Mouse (Mus musculus) heart, embryonic 10.5 days (tissue): ENCODE measurements around the gene Qser1. TPM values are rescaled to one million over a fixed set of nuclear protein-coding genes. Genes with fewer than 3 reads are reported as not detected.

Source experiments
- DNase-seq: peaks from one replicate; pipeline ENCODE4 v3.0.0-alpha.2; 2017; ENCODE audit warnings: low spot score
- H3K27ac ChIP-seq: fragments of 300-500 bp; sonication (generic); 2 replicates; pipeline ENCODE4 v1.5.1; 2016; ENCODE audit warnings: mild to moderate bottlenecking
- H3K27me3 ChIP-seq: fragments of 300-500 bp; sonication (generic); 2 replicates; pipeline ENCODE4 v1.6.1; 2016; ENCODE audit warnings: mild to moderate bottlenecking; ENCODE audit not compliant: poor library complexity, insufficient read depth, severe bottlenecking
- H3K36me3 ChIP-seq: fragments of 300-500 bp; sonication (generic); 2 replicates; pipeline ENCODE4 v1.6.1; 2016; ENCODE audit warnings: mild to moderate bottlenecking, moderate library complexity
- H3K4me1 ChIP-seq: fragments of 300-500 bp; sonication (generic); 2 replicates; pipeline ENCODE4 v1.6.1; 2016; ENCODE audit warnings: mild to moderate bottlenecking
- H3K4me3 ChIP-seq: fragments of 300-500 bp; sonication (generic); 2 replicates; pipeline ENCODE4 v1.5.1; 2016; ENCODE audit warnings: mild to moderate bottlenecking, moderate library complexity
- H3K9me3 ChIP-seq: fragments of 300-500 bp; sonication (generic); 2 replicates; pipeline ENCODE4 v1.6.1; 2016; ENCODE audit warnings: mild to moderate bottlenecking, moderate library complexity
- WGBS: fragments of 180-500 bp; shearing (Covaris S2); methylation state at CpG from one replicate; pipeline ENCODE4 v1.1.7; 2016; 5-methylcytosine and 5-hydroxymethylcytosine counted together
- polyA plus RNA-seq: library from polyadenylated mRNA; unstranded; fragments of >200 nt; fragmentation: Nextera tagmentation; extraction: Ambion mirVana; gene quantifications from 2 replicates; pipeline ENCODE4 v1.2.1, GENCODE M21; 2016

Qser1 gene
- polyA plus RNA-seq, 1 experiment from 2014 or later: 8.3 TPM

- no peak for DNase-seq
- 4% methylated on average over 42 of the region's 46 CpGs for WGBS
Measured at GRCm38 (mm10) chr2:104741896-104742740, 74.4 kb downstream of the Qser1 start.

GRCm38 (mm10) chr2:104741015-104741758 lies 75.4 kb downstream of the Qser1 start:
- 40% methylated on average over 7 of the region's 7 CpGs for WGBS
- no peaks in the 10 kb centered on the region for H3K36me3 ChIP-seq
- H3K4me3 ChIP-seq: no peak overlapping the region
- no peaks in the 10 kb centered on the region for H3K9me3 ChIP-seq
- DNase-seq: no peak
- H3K27me3 ChIP-seq: peaks cover 33% of the 10 kb centered on the region
- H3K4me1 ChIP-seq: peaks cover 10% of the 10 kb centered on the region
- H3K27ac ChIP-seq: no peak overlapping the region

More at GRCm38 (mm10) chr2:104741896-104742740, 74.4 kb downstream of the Qser1 start:
- no peaks in the 10 kb centered on the region for H3K9me3 ChIP-seq
- peak overlapping the region; percentile 86 for H3K4me3 ChIP-seq
- peaks cover 10% of the 10 kb centered on the region for H3K4me1 ChIP-seq
- H3K36me3 ChIP-seq: no peaks in the 10 kb centered on the region
- peak overlapping the region; percentile 93 for H3K27ac ChIP-seq
- H3K27me3 ChIP-seq: peaks cover 33% of the 10 kb centered on the region

DNA sequence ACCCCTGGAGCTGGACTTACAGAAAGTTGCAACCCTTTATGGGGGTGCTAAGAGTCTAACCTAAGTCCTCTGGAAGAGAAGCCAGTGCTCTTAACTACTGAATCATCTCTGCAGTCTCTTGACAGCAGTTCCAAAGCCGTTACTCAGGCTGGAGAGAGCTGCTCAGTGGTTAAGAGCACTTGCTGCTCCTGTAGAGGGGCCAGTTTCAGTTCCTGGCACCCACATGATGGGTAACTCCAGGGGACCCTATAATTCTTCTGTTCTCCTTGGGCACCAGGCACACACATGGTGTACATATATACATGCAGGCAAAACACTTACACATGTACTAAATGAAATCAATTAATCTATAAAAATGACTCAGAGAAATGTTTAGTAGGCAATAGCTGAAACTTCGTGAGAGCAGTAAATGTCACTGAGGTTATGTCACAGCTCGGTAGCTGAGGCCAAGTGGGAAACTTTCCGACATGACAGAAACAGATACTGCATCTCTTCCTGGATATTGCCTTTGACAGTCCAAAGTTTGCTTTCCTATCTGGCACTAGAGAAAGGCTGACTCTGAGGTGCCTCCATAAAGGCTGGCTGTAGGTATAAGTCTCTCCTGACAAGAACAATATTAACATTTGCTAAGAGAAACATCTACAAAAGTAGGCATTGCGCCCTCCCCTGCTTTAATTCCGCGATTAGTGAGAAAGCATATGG lies 76.2 kb downstream of the Qser1 start:
- 57% methylated on average over 7 of the region's 7 CpGs for WGBS
- peaks cover 10% of the 10 kb centered on the region for H3K4me1 ChIP-seq
- H3K36me3 ChIP-seq: no peaks in the 10 kb centered on the region
- no peaks in the 10 kb centered on the region for H3K9me3 ChIP-seq
- H3K4me3 ChIP-seq: no peak overlapping the region
- H3K27me3 ChIP-seq: peaks cover 33% of the 10 kb centered on the region
- DNase-seq: no peak
- no peak overlapping the region for H3K27ac ChIP-seq

DNA sequence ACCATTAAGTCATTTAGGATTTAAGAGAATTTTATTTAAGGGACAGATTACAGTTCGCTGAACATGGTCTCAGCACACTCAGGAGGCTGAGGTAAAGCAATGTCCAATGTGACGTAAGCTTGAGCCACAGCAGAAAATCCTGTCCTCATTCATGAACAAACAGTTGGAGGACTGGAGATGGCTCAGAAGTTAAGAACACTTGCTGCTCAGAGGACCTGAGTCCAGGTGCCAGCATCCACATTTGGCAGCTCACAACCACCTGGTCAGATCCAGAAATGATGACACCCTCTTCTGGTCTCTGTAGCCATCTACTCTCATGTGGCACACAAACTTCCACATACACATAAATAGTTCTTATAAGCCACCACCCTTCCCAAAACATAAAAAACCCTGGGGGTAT lies 76.9 kb downstream of the Qser1 start:
- Histone ChIP-seq H3K27me3 (peaks cover 33% of the 10 kb centered on the region), H3K4me1 (peaks cover 10% of the 10 kb centered on the region), H3K36me3 (no peaks in the 10 kb centered on the region), H3K4me3 (no peak overlapping the region), H3K27ac (no peak overlapping the region), H3K9me3 (no peaks in the 10 kb centered on the region)
- no peak for DNase-seq
- 90% methylated on average over 2 of the region's 2 CpGs for WGBS

DNA sequence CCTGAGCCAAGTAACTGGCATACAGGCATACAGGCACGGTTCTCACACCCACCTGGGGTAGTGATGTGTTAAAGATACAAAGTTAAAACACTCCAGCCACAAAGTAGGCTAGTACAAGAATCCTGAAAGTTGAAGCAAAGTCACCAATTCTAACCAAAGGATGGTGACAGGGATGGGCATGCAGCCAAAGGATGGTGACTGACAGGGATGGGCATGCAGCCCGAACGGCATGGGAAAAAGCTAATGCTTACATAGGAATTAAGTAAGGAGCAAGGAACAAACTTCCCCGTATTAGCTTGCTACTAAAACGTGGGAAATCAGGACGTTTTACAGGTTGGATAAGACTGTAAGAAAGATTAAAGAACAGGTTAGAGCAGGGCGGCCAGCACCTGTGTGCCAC lies 80.3 kb downstream of the Qser1 start:
- Histone ChIP-seq H3K27ac (no peak overlapping the region), H3K27me3 (peaks cover 12% of the 10 kb centered on the region), H3K4me1 (no peaks in the 10 kb centered on the region; the same call in 1 of the 2 replicates), H3K36me3 (no peaks in the 10 kb centered on the region), H3K9me3 (no peaks in the 10 kb centered on the region), H3K4me3 (no peak overlapping the region)
- no peak for DNase-seq
- 73% methylated on average over 7 of the region's 7 CpGs for WGBS

DNA sequence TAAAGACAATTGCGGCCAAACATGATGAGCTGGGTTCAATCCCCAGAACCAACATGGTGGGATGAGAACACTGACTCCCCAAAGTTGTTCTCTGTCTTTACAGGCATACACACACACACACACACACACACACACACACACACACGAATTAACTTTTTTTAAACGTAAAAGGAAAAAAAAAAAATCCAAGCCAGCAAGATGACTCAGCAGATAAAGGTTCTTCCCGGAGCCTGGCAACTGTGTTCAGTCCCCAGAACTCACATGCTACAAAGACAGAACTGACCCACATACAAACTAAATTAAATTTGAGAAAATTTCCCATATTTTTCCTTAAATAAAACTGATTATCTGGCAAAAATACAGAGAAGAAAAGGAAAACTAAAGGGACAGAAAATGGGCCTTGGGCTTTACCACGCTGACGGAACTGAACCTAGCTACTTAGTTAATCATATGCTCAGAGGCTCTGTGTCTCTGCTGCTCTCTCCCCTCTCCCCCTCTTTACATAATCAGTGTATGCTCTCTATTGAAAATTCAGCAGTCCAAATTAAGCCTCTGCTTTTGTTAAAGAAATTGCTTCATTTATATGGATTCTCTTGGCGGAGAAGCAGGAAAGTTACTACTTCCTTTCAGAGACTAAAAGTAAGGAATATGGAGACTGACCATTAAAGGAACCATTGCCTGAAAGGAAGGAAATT lies 83.9 kb downstream of the Qser1 start:
- Histone ChIP-seq H3K4me1 (no peaks in the 10 kb centered on the region), H3K27me3 (no peaks in the 10 kb centered on the region), H3K36me3 (no peaks in the 10 kb centered on the region), H3K27ac (no peak overlapping the region), H3K4me3 (no peak overlapping the region), H3K9me3 (no peaks in the 10 kb centered on the region)
- 75% methylated on average over 7 of the region's 7 CpGs for WGBS
- DNase-seq: no peak

DNA sequence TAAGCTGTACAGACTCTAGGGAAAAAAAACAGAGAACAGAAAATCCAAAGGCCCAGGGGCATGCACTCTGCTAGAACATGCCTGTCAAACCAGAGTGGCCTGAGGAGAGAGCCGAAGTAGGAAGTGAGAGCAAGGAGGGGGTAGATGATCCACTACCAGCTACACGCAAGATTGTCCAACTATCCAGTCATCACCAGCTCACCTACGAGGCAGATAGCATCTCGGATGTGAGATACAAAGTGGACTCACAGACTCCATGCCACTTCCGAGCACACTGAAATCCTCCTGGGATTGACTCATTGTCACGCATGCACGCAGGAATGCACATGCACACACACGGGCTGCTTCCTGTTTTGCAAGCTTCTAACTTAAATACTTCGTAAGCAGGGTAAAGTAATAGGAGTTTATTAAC lies 84.5 kb downstream of the Qser1 start:
- WGBS: 80% methylated on average over 9 of the region's 9 CpGs
- no peak for DNase-seq

DNA sequence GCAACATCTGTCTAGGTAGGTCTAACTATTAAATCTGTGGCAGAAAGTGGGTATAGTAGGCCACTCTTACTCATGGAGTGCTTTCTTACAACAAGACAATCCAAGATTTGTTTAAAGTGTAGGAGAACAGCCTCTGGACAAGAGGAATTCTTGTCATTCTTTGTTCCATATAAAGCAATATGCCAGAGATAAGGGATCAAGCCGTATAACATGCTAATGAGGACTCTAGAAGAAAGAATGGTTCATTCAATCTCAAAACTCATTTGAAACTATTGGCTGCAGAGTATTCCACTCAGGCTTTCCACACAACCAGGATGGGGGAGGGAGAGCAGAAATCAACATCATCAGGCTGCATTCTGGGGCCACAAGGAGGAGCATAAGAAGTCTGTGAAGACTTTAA lies 89.2 kb downstream of the Qser1 start:
- H3K27ac ChIP-seq: no peak overlapping the region
- no peak overlapping the region for H3K4me3 ChIP-seq
- WGBS: 69% methylated on average over 1 of the region's 1 CpGs
- H3K9me3 ChIP-seq: no peaks in the 10 kb centered on the region
- H3K27me3 ChIP-seq: no peaks in the 10 kb centered on the region
- H3K36me3 ChIP-seq: no peaks in the 10 kb centered on the region
- H3K4me1 ChIP-seq: no peaks in the 10 kb centered on the region
- DNase-seq: no peak

More for the DNA sequence above, 84.5 kb downstream of the Qser1 start:
- H3K4me3 ChIP-seq: no peak overlapping the region
- H3K27me3 ChIP-seq: no peaks in the 10 kb centered on the region
- H3K4me1 ChIP-seq: no peaks in the 10 kb centered on the region
- H3K27ac ChIP-seq: no peak overlapping the region
- no peaks in the 10 kb centered on the region for H3K36me3 ChIP-seq
- no peaks in the 10 kb centered on the region for H3K9me3 ChIP-seq

- H3K4me1 ChIP-seq: no peaks in the 10 kb centered on the region
- DNase-seq: no peak
- H3K36me3 ChIP-seq: no peaks in the 10 kb centered on the region
- H3K9me3 ChIP-seq: no peaks in the 10 kb centered on the region
- no peak overlapping the region for H3K27ac ChIP-seq
- no peaks in the 10 kb centered on the region for H3K27me3 ChIP-seq
- WGBS: 72% methylated on average over 3 of the region's 3 CpGs
- no peak overlapping the region for H3K4me3 ChIP-seq
Measured at GRCm38 (mm10) chr2:104722021-104722420, 94.5 kb downstream of the Qser1 start.

DNA sequence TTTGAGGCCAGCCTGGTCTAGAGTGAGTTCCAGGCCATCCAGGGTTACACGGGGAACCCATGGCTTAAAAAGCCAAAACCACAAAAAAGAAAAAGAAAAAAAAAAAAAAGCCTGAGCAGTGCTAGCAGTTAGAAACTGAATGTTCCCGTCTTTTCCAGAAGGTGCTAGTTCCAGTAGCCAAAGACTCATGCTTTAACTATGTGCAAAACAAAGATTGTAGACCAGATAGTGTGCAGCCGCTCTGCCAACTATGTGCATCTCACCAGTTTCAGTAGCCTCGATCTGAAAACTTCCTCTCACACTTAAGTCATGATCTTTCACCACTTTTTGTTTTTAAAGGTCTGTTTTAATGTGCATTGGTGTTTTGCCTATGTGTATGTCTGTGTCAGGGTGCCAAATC lies 98.7 kb downstream of the Qser1 start:
- DNase-seq: no peak
- H3K4me1 ChIP-seq: peaks cover 6% of the 10 kb centered on the region; the same call in 1 of the 2 replicates
- WGBS: 75% methylated on average over 4 of the region's 4 CpGs
- no peaks in the 10 kb centered on the region for H3K9me3 ChIP-seq
- no peaks in the 10 kb centered on the region for H3K36me3 ChIP-seq
- H3K27ac ChIP-seq: no peak overlapping the region
- H3K4me3 ChIP-seq: no peak overlapping the region
- peaks cover 8% of the 10 kb centered on the region for H3K27me3 ChIP-seq

- DNase-seq: no peak
- 88% methylated on average over 2 of the region's 2 CpGs for WGBS
- Histone ChIP-seq H3K36me3 (no peaks in the 10 kb centered on the region), H3K4me1 (peaks cover 6% of the 10 kb centered on the region; the same call in 1 of the 2 replicates), H3K4me3 (no peak overlapping the region), H3K27ac (no peak overlapping the region), H3K9me3 (no peaks in the 10 kb centered on the region), H3K27me3 (peaks cover 8% of the 10 kb centered on the region)
Measured at GRCm38 (mm10) chr2:104717231-104717735, 99.3 kb downstream of the Qser1 start.

DNA sequence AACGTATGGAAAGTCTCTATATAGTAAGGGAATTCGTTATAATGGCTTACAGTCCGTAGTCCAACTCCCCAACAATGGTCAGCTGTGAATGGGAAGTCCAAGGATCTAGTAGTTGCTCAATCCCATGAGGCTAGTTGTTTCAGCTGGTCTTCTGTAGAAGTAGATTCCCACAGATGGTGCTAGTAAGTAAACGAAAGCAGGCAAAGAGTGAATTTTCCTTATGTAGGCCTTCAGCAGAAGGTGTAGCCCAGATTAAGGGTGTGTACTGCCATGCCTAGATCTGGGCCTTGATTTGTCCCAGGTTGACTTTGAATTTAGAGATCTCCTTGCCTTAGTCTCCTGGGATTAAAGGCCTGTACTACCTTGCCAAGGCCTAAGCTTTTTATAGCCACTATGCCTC lies 100.3 kb downstream of the Qser1 start, which contains the start of gene Pin1rt1:
TSS of gene Pin1rt1 (minus strand) at position 101 of the 400 bp plus-strand sequence.
- WGBS: 85% methylated on average over 4 of the region's 4 CpGs
- no peak within 1 kb of the TSS for H3K27ac ChIP-seq
- peaks cover 6% of the 10 kb centered on the region; the same call in 1 of the 2 replicates for H3K4me1 ChIP-seq
- DNase-seq: no peak
- H3K27me3 ChIP-seq: peaks cover 8% of the 10 kb centered on the region
- no peaks in the 10 kb centered on the region for H3K36me3 ChIP-seq
- no peaks in the 10 kb centered on the region for H3K9me3 ChIP-seq
- no peak within 1 kb of the TSS for H3K4me3 ChIP-seq
